Mouse (Mus musculus): ENCODE measurements around the gene Gnas. TPM values are rescaled to one million over a fixed set of nuclear protein-coding genes. Genes with fewer than 3 reads are reported as not detected.
"Not testable (repeated sequence)": the region's sequence is repeated elsewhere in the genome, so short reads cannot be mapped to it uniquely, and the experiment has no call there.

Gene Gnas
- polyA plus RNA-seq, 1 experiment from 2014 or later: 1,252 TPM

DNA sequence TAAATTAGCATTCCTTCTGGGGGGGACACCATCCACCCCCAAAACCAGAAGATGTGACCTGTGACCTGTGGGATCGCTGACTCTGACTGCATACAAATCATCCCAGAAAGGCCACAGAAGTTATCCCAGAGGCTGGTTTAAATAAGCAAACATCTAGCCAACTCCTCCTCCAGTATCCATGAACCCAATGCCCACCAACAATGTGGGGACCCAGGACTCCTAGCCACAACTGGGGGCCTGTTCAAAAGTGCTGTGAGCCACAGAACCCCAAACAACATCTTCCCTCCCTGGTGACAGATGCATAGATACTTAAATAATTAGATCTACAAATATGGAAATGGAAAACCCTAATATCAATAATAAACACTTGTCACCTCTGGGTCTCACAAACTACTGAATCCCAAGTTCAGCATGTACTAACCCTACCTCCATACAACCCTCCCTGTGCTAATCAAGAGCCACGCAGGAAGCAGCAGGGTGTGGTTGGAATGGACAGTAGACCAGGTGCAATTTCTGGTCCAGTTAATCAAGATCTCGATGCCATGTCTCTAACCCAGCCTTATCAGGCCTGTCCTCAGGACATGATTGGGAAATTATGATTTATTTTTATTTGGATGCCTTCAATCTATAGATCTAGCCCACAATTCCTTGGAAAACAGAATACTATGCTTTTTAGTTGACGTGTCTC is 56.9 kb downstream of the Gnas start:
- no peak for ATAC-seq (ENCODE audit: extremely low read depth, insufficient number of reproducible peaks, low FRiP score, low TSS enrichment)
- Histone ChIP-seq H3K27me3 (replicated peaks) (no peaks in the 10 kb centered on the region), H3K4me3 (no peak overlapping the region), H3K4me2 (no peak overlapping the region), H3K4me1 (peaks cover 93% of the 10 kb centered on the region), H3K36me3 (peaks cover 66% of the 10 kb centered on the region), H3K27ac (replicated peaks) (0 out of 2 replicates have a peak overlapping the region, but pooled peaks have one; percentile 96), H3K9me3 (no peaks in the 10 kb centered on the region), H3K9ac (0 out of 2 replicates have a peak overlapping the region, but pooled peaks have one; percentile 5)
- WGBS: 75% methylated on average over 4 of the region's 4 CpGs

DNA sequence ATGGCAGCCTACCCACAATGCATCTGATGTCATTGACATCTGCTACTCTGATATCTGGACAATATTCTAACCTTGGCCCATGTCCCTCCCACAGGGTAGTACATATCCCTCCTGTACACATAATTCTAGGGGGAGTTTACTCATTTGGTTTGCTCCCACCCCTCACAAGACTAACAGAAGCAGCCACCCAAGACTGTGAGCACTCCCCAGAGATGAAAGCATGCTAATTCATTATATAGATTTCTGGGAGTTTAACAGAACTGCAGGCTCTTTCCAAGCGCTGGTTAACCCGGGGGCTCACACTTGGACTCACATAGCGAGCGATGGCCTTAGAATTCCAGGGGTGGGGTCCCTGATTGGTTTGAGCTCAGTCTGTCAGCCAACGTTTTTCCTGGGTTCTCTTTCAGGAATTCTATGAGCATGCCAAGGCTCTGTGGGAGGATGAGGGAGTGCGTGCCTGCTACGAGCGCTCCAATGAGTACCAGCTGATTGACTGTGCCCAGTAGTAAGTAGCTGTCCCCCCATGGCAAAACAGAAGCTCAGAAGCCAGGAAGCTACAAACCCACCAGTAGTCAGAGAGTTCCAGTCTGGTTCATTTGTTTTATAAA is 58.8 kb downstream of the Gnas start:
- H3K4me3 ChIP-seq: no peak overlapping the region
- peak overlapping the region; percentile 78 for H3K9ac ChIP-seq

DNA sequence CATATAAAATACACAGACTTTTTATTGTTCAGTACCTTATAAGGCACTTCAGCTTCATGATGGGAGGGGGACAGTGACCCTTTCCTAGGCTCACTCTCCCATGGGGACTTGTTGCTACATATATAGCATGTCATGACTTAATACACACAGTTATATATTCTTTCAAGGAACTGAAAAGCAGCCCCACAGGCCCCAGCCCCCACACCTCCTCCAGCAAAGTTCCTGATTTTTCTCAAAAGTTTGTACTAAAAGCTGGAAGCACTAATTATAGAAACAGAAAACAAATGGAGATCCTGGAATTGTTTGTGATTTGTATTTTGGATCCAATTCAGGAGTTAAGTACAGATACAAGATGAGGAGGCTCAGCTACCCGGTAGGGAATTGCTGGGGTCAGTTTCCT is 59.4 kb downstream of the Gnas start:
- H3K4me2 ChIP-seq: peak overlapping the region; percentile 65
- no peaks in the 10 kb centered on the region for H3K9me3 ChIP-seq
- H3K36me3 ChIP-seq: peaks cover 72% of the 10 kb centered on the region
- peak overlapping the region; percentile 29 for H3K4me3 ChIP-seq
- H3K9ac ChIP-seq: peak overlapping the region; percentile 78
- peak overlapping the region; percentile 96 for H3K27ac ChIP-seq (replicated peaks)
- WGBS: 9% methylated on average over 1 of the region's 1 CpGs
- H3K4me1 ChIP-seq: peaks cover 67% of the 10 kb centered on the region
- no peak for ATAC-seq (ENCODE audit: extremely low read depth, insufficient number of reproducible peaks, low FRiP score, low TSS enrichment)
- no peaks in the 10 kb centered on the region for H3K27me3 ChIP-seq (replicated peaks)

More for the DNA sequence above, 58.8 kb downstream of the Gnas start:
- 49% methylated on average over 8 of the region's 8 CpGs for WGBS
- H3K4me1 ChIP-seq: peaks cover 74% of the 10 kb centered on the region
- no peaks in the 10 kb centered on the region for H3K27me3 ChIP-seq (replicated peaks)
- peaks cover 72% of the 10 kb centered on the region for H3K36me3 ChIP-seq
- peak overlapping the region; percentile 96 for H3K27ac ChIP-seq (replicated peaks)
- no peak for ATAC-seq (ENCODE audit: extremely low read depth, insufficient number of reproducible peaks, low FRiP score, low TSS enrichment)
- H3K9me3 ChIP-seq: no peaks in the 10 kb centered on the region
- peak overlapping the region; percentile 65 for H3K4me2 ChIP-seq

DNA sequence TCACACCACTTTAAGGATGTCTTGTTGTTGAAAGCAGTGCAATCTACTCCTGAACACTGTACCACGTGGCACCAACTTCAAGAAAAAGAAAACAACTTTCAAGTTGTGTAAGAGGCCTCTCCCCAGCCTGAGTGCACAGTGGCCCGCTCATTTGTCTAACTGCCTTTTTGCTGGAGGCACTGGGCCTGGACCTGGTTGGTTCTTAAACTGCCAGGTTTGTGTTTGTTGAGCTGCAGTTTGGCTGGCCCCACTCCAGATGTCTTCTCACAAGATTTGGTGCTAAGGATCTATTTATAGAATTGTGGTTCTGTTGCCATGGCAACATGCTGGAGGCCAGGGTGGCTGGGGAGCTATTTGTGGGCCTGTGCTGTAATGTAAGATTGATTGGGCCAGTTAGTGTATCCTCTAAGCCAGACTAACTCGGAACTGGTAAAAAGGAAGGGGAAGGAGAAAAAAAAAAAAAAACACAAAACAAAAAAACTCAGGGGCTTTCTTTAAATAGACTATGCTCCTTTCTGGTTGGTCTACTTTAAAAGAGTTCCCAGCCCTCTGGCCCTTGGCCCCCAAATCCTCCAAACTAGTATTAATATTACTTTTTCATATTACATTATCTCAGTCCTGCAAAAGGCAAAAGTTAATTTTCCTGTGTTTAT is 60.0 kb downstream of the Gnas start:
- H3K27ac ChIP-seq (replicated peaks): peak overlapping the region; percentile 96
- H3K9me3 ChIP-seq: no peaks in the 10 kb centered on the region
- H3K36me3 ChIP-seq: peaks cover 72% of the 10 kb centered on the region
- H3K4me1 ChIP-seq: peaks cover 62% of the 10 kb centered on the region
- peak overlapping the region; percentile 65 for H3K4me2 ChIP-seq
- peak overlapping the region; percentile 29 for H3K4me3 ChIP-seq
- ATAC-seq (ENCODE audit: extremely low read depth, insufficient number of reproducible peaks, low FRiP score, low TSS enrichment): peak; percentile 44; the same call in 1 of the 2 replicates
- H3K9ac ChIP-seq: peak overlapping the region; percentile 78
- WGBS: 15% methylated on average over 3 of the region's 3 CpGs
- no peaks in the 10 kb centered on the region for H3K27me3 ChIP-seq (replicated peaks)

DNA sequence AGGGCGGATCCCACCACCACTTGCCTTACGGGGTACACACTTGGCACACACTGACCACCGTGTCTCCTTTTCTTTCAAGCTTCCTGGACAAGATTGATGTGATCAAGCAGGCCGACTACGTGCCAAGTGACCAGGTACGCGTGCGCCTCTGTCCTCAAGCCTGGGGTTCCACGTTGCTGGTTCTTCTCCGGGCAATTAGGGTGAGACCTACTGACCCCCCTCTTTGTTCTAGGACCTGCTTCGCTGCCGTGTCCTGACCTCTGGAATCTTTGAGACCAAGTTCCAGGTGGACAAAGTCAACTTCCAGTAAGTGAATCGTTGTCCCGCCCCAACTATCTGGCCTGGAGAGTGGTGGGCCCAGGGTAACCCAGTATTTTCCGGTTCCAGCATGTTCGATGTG is 60.9 kb downstream of the Gnas start:
- no peak for ATAC-seq (ENCODE audit: extremely low read depth, insufficient number of reproducible peaks, low FRiP score, low TSS enrichment)
- Histone ChIP-seq H3K36me3 (peaks cover 70% of the 10 kb centered on the region), H3K9me3 (no peaks in the 10 kb centered on the region), H3K27me3 (replicated peaks) (no peaks in the 10 kb centered on the region), H3K4me3 (no peak overlapping the region), H3K4me1 (peaks cover 53% of the 10 kb centered on the region), H3K4me2 (peak overlapping the region; percentile 65; the same call in 1 of the 2 replicates), H3K9ac (peak overlapping the region; percentile 68; the same call in 1 of the 2 replicates), H3K27ac (replicated peaks) (peak overlapping the region; percentile 96)
- 93% methylated on average over 16 of the region's 16 CpGs for WGBS

DNA sequence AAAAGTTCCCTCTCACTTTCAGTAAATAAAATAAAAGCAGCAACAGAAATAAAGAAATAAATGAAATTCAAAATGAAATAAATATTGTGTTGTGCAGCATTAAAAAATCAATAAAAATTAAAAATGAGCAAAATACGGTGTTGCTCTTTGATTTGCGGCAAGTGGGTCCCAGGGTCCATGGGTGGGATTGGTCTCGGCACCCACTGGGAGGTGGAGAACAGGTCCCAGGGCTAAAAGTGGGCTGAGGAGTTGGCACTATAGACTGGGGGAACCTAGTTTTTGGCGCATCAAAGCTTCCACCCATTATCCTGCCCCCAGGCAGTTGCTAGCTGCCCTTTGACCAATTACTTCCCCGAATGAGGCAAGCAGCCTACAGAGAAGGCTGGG is 62.5 kb downstream of the Gnas start, which contains the start of gene Gm20721:
TSS of gene Gm20721 (minus strand) at position 101 of the 387 bp plus-strand sequence.
- Histone ChIP-seq H3K9ac (no peak within 1 kb of the TSS), H3K27ac (replicated peaks) (no peak within 1 kb of the TSS), H3K27me3 (replicated peaks) (no peaks in the 10 kb centered on the region), H3K36me3 (peaks cover 57% of the 10 kb centered on the region), H3K4me1 (peaks cover 37% of the 10 kb centered on the region), H3K4me2 (no peak within 1 kb of the TSS), H3K4me3 (no peak within 1 kb of the TSS), H3K9me3 (no peaks in the 10 kb centered on the region)
- WGBS: 93% methylated on average over 5 of the region's 5 CpGs
- ATAC-seq (ENCODE audit: extremely low read depth, insufficient number of reproducible peaks, low FRiP score, low TSS enrichment): no peak

DNA sequence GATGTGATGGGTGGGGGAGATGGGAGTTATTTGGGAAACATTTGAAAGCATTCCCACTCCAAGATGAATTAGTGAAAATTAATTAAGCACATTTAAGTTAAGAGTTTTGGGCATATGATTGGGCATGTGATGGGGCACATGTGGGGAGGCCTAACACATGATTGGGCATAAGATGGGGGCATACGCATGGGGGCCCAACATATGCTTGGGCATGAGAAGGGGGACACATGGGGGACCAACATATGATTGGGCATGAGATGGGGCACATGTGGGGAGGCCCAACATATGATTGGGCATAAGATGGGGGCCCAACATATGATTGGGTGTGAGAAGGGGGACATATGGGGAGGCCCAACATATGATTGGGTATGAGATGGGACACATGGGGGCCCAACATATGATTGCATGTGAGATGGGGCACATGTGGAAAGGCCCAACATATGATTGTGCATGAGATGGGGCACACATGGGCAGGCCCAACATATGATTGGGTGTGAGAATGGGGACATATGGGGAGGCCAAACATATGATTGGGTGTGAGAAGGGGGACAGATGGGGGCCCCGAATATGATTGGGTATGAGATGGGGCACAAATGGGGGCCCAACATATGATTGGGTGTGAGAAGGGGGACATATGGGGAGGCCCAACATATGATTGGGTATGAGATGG is 63.0 kb downstream of the Gnas start:
- H3K9me3 ChIP-seq; H3K4me3 ChIP-seq; H3K4me2 ChIP-seq; ATAC-seq (ENCODE audit: extremely low read depth, insufficient number of reproducible peaks, low FRiP score, low TSS enrichment); H3K9ac ChIP-seq; H3K27me3 ChIP-seq (replicated peaks); H3K27ac ChIP-seq (replicated peaks): not testable (repeated sequence)
- WGBS: 86% methylated on average over 2 of the region's 2 CpGs
- Histone ChIP-seq H3K4me1 (peaks cover 32% of the 10 kb centered on the region), H3K36me3 (peaks cover 51% of the 10 kb centered on the region)

DNA sequence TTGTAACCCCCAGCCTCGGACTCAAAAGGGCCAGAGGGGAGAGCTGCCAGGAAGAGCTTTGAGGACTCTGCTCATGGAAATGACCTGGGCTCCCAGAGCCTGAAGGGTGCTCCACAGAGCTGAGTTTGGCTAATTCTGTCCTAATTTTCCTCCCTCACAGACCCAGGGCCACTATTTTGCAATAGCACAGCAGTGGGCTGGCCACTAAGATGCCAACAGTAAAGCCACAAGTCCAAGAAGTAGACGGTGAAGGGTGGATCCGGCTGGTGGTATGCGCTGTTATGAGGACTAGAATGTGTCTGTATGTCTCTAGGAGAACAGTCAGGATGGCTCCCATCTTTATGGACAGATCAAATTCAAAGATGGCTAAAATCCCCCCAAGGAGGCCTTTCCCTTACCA is 74.4 kb downstream of the Gnas start:
- Histone ChIP-seq H3K36me3 (no peaks in the 10 kb centered on the region), H3K4me3 (no peak overlapping the region), H3K9ac (no peak overlapping the region), H3K27me3 (replicated peaks) (no peaks in the 10 kb centered on the region), H3K27ac (replicated peaks) (no peak overlapping the region), H3K9me3 (no peaks in the 10 kb centered on the region), H3K4me1 (no peaks in the 10 kb centered on the region), H3K4me2 (no peak overlapping the region)
- no peak for ATAC-seq (ENCODE audit: extremely low read depth, insufficient number of reproducible peaks, low FRiP score, low TSS enrichment)
- 82% methylated on average over 4 of the region's 4 CpGs for WGBS

DNA sequence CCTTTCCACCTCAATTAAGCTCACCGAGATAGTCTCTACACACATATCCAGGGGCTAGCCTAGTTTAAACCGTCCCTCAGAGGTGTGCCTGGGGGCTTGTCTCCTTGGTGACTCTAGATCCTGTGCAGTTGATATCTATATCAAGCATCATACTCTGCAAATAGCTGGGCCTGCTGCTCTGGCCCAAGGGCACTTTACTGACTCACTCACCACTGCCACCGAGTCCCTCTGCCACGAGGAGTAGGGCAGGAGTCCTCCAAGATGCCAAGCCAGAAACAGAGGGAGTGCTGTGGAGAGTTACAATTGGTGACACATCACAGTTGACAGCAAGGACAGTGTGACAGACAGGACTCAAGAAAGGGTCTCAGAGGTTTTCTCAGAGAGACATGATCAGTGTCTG is 75.5 kb downstream of the Gnas start:
- Histone ChIP-seq H3K4me2 (no peak overlapping the region), H3K36me3 (no peaks in the 10 kb centered on the region), H3K9ac (no peak overlapping the region), H3K27ac (replicated peaks) (no peak overlapping the region), H3K9me3 (no peaks in the 10 kb centered on the region), H3K4me3 (no peak overlapping the region), H3K27me3 (replicated peaks) (no peaks in the 10 kb centered on the region), H3K4me1 (no peaks in the 10 kb centered on the region)
- ATAC-seq (ENCODE audit: extremely low read depth, insufficient number of reproducible peaks, low FRiP score, low TSS enrichment): no peak
- WGBS: 72% methylated on average over 4 of the region's 4 CpGs

DNA sequence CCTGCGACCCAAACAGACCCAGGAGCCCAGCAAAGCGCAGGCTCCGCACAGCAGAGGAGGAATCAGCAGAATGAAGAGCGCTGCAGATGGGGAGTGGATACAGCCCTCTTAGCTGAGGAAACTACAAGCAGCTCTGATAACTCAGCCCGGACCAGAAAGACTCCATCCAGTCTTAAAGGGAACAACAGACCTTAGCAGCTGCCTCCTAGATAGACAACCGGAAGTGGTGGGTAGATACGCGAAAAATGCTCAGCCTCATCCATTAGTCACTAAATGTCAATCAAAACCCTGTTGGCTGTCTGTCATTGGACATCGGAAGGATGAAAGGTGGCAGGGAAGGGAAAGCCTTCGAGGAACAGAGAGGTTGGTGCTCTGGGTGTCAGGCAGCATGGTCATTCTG is 82.5 kb downstream of the Gnas start:
- H3K4me1 ChIP-seq: no peaks in the 10 kb centered on the region
- 69% methylated on average over 10 of the region's 10 CpGs for whole genome bisulfite sequencing

DNA sequence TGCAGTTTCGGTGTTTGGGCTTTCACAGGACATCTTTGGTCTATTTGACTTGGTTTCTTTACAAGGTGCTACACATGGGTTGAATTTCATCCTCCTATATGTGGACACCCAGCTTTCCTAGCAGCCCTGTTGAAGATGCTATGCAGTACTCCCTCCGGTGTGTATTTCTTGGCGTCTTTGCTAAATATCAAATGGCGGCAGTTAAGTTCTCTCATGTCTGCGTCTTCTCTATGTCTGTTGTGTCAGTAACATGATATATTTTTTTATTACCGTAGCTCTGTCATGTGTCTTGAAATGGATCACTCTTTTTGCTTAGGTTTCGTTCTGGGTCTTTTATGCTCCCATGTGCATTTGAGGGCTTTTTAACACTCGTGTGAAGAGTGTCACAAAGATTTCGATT is 96.9 kb downstream of the Gnas start:
- H3K27me3 ChIP-seq (replicated peaks): no peaks in the 10 kb centered on the region
- ATAC-seq (ENCODE audit: extremely low read depth, insufficient number of reproducible peaks, low FRiP score, low TSS enrichment): no peak

More for the DNA sequence above, 82.5 kb downstream of the Gnas start:
- H3K36me3 ChIP-seq: no peaks in the 10 kb centered on the region
- H3K27ac ChIP-seq (replicated peaks): no peak overlapping the region
- H3K27me3 ChIP-seq (replicated peaks): no peaks in the 10 kb centered on the region
- H3K9me3 ChIP-seq: no peaks in the 10 kb centered on the region
- H3K9ac ChIP-seq: no peak overlapping the region
- H3K4me2 ChIP-seq: no peak overlapping the region
- no peak overlapping the region for H3K4me3 ChIP-seq
- no peak for ATAC-seq (ENCODE audit: extremely low read depth, insufficient number of reproducible peaks, low FRiP score, low TSS enrichment)

More for the DNA sequence above, 96.9 kb downstream of the Gnas start:
- Histone ChIP-seq H3K4me3 (no peak overlapping the region), H3K4me2 (no peak overlapping the region), H3K9ac (no peak overlapping the region), H3K9me3 (no peaks in the 10 kb centered on the region), H3K27ac (replicated peaks) (no peak overlapping the region), H3K36me3 (no peaks in the 10 kb centered on the region), H3K4me1 (no peaks in the 10 kb centered on the region)
- 83% methylated on average over 9 of the region's 9 CpGs for WGBS

Measured in heart, embryonic 13.5 days (tissue).